Mouse (Mus musculus): ENCODE data around the gene Ankle2. TPM values are rescaled to one million over a fixed set of nuclear protein-coding genes. Genes with fewer than 3 reads are reported as not detected.

Gene Ankle2
- 76.6 TPM for polyA plus RNA-seq (2014; fragmentation: Illumina TruSeq; extraction: RNeasy Lipid Tissue Mini Kit (QIAGEN cat#74804); ENCODE audit: low read depth, low replicate concordance)

GRCm38 (mm10) chr5:110230780-110231461, at the start of gene Ankle2:
Gene Ankle2, plus strand, starts transcription at chr5:110231004.

GRCm38 (mm10) chr5:110269141-110270101, 38.6 kb downstream of the Ankle2 start, which contains the start of gene Pgam5:
Gene Pgam5, minus strand, starts transcription at chr5:110269913.

GRCm38 (mm10) chr5:110285770-110286445, 55.1 kb downstream of the Ankle2 start, which contains the start of the genes Pxmp2 and Pole:
Gene Pxmp2, minus strand, starts transcription at chr5:110286186.
Gene Pole, plus strand, starts transcription at chr5:110286306.

Other genes with a start within 250 kb of the Ankle2 start
- gene Zfp932, start 234.5 kb upstream of the Ankle2 start, polyA plus RNA-seq (2014; fragmentation: Illumina TruSeq; extraction: RNeasy Lipid Tissue Mini Kit (QIAGEN cat#74804); ENCODE audit: low read depth, low replicate concordance) = 114 TPM
- gene Gm17655, start 158.5 kb upstream of the Ankle2 start, polyA plus RNA-seq (2014; fragmentation: Illumina TruSeq; extraction: RNeasy Lipid Tissue Mini Kit (QIAGEN cat#74804); ENCODE audit: low read depth, low replicate concordance) = 15.3 TPM
- 1.6 TPM for gene Gm35315, start 136.6 kb upstream of the Ankle2 start, polyA plus RNA-seq (2014; fragmentation: Illumina TruSeq; extraction: RNeasy Lipid Tissue Mini Kit (QIAGEN cat#74804); ENCODE audit: low read depth, low replicate concordance)
- not detected for gene Plcxd1, start 131.0 kb upstream of the Ankle2 start, polyA plus RNA-seq (2014; fragmentation: Illumina TruSeq; extraction: RNeasy Lipid Tissue Mini Kit (QIAGEN cat#74804); ENCODE audit: low read depth, low replicate concordance)
- gene Gtpbp6, start 122.8 kb upstream of the Ankle2 start, polyA plus RNA-seq (2014; fragmentation: Illumina TruSeq; extraction: RNeasy Lipid Tissue Mini Kit (QIAGEN cat#74804); ENCODE audit: low read depth, low replicate concordance) = not detected
- gene Zfp605, start 120.9 kb upstream of the Ankle2 start, polyA plus RNA-seq (2014; fragmentation: Illumina TruSeq; extraction: RNeasy Lipid Tissue Mini Kit (QIAGEN cat#74804); ENCODE audit: low read depth, low replicate concordance) = 17.5 TPM
- gene Chfr, start 95.2 kb upstream of the Ankle2 start, polyA plus RNA-seq (2014; fragmentation: Illumina TruSeq; extraction: RNeasy Lipid Tissue Mini Kit (QIAGEN cat#74804); ENCODE audit: low read depth, low replicate concordance) = 20.0 TPM
- 21.9 TPM for gene Golga3, start 54.3 kb upstream of the Ankle2 start, polyA plus RNA-seq (2014; fragmentation: Illumina TruSeq; extraction: RNeasy Lipid Tissue Mini Kit (QIAGEN cat#74804); ENCODE audit: low read depth, low replicate concordance)
- gene Pgam5, start 38.9 kb downstream of the Ankle2 start, polyA plus RNA-seq (2014; fragmentation: Illumina TruSeq; extraction: RNeasy Lipid Tissue Mini Kit (QIAGEN cat#74804); ENCODE audit: low read depth, low replicate concordance) = 46.5 TPM
- gene Pxmp2, start 55.2 kb downstream of the Ankle2 start, polyA plus RNA-seq (2014; fragmentation: Illumina TruSeq; extraction: RNeasy Lipid Tissue Mini Kit (QIAGEN cat#74804); ENCODE audit: low read depth, low replicate concordance) = 8.0 TPM
- gene Pole, start 55.3 kb downstream of the Ankle2 start, polyA plus RNA-seq (2014; fragmentation: Illumina TruSeq; extraction: RNeasy Lipid Tissue Mini Kit (QIAGEN cat#74804); ENCODE audit: low read depth, low replicate concordance) = 2.6 TPM
- gene P2rx2, start 112.2 kb downstream of the Ankle2 start, polyA plus RNA-seq (2014; fragmentation: Illumina TruSeq; extraction: RNeasy Lipid Tissue Mini Kit (QIAGEN cat#74804); ENCODE audit: low read depth, low replicate concordance) = not detected
- not detected for gene Lrcol1, start 113.7 kb downstream of the Ankle2 start, polyA plus RNA-seq (2014; fragmentation: Illumina TruSeq; extraction: RNeasy Lipid Tissue Mini Kit (QIAGEN cat#74804); ENCODE audit: low read depth, low replicate concordance)
- gene Fbrsl1, start 217.5 kb downstream of the Ankle2 start, polyA plus RNA-seq (2014; fragmentation: Illumina TruSeq; extraction: RNeasy Lipid Tissue Mini Kit (QIAGEN cat#74804); ENCODE audit: low read depth, low replicate concordance) = 6.1 TPM

Data from adrenal gland, adult 10 weeks (tissue).